Mouse (Mus musculus) adipose tissue, adult 10 weeks (tissue): ENCODE data around the gene Zbtb11. TPM values are rescaled to one million over a fixed set of nuclear protein-coding genes. Genes with fewer than 3 reads are reported as not detected.

Experiments
- polyA plus RNA-seq: library from polyadenylated mRNA; stranded (reverse); fragments of 350-450 nt; fragmentation: Illumina TruSeq; extraction: RNeasy Lipid Tissue Mini Kit (QIAGEN cat#74804); gene quantifications from one replicate; pipeline ENCODE4 v1.2.3, GENCODE M21; 2014; ENCODE audit warnings: low read depth, low replicate concordance

Zbtb11 gene
- polyA plus RNA-seq, result 11.5 TPM

GRCm38 (mm10) chr16:55973431-55974255, at the start of gene Zbtb11:
TSS of gene Zbtb11 (plus strand) at chr16:55973883.

GRCm38 (mm10) chr16:55934453-55935037, 39.1 kb upstream of the Zbtb11 start, which contains the start of gene Cep97:
TSS of gene Cep97 (minus strand) at chr16:55934855.

GRCm38 (mm10) chr16:55966212-55966871, 7.3 kb upstream of the Zbtb11 start, which contains the start of gene Rpl24:
TSS of gene Rpl24 (plus strand) at chr16:55966275.

GRCm38 (mm10) chr16:56029661-56030082, 56.0 kb downstream of the Zbtb11 start, which contains the start of gene Pcnp:
TSS of gene Pcnp (minus strand) at chr16:56029739.

GRCm38 (mm10) chr16:56037138-56038010, 63.7 kb downstream of the Zbtb11 start, which contains the start of gene Trmt10c:
TSS of gene Trmt10c (minus strand) at chr16:56037819.

GRCm38 (mm10) chr16:56048038-56048437, 74.4 kb downstream of the Zbtb11 start, which contains the start of gene Senp7:
TSS of gene Senp7 (plus strand) at chr16:56048338.

Other genes with a start within 250 kb of the Zbtb11 start
- 9.4 TPM for gene Nfkbiz, start 135.0 kb upstream of the Zbtb11 start, polyA plus RNA-seq
- 7.7 TPM for gene Nxpe3, start 78.6 kb upstream of the Zbtb11 start, polyA plus RNA-seq
- 5.7 TPM for gene Cep97, start 39.0 kb upstream of the Zbtb11 start, polyA plus RNA-seq
- gene Rpl24, start 7.6 kb upstream of the Zbtb11 start, polyA plus RNA-seq, result 744 TPM
- gene Pcnp, start 55.9 kb downstream of the Zbtb11 start, polyA plus RNA-seq, result 98.6 TPM
- gene Trmt10c, start 63.9 kb downstream of the Zbtb11 start, polyA plus RNA-seq, result 8.7 TPM
- gene Senp7, start 74.5 kb downstream of the Zbtb11 start, polyA plus RNA-seq, result 12.5 TPM
- 0.69 TPM for gene Impg2, start 230.4 kb downstream of the Zbtb11 start, polyA plus RNA-seq